Mouse (Mus musculus) kidney, adult 10 weeks (tissue): ENCODE results near the gene Smtnl2. TPM values are rescaled to one million over a fixed set of nuclear protein-coding genes. Genes with fewer than 3 reads are reported as not detected.

Experiments
- polyA plus RNA-seq: library from polyadenylated mRNA; stranded (reverse); fragments of 350-450 nt; fragmentation: Illumina TruSeq; extraction: RNeasy Lipid Tissue Mini Kit (QIAGEN cat#74804); gene quantifications from one replicate; pipeline ENCODE4 v1.2.3, GENCODE M21; 2014; ENCODE audit warnings: low read depth, low replicate concordance

The Smtnl2 gene
- 11.0 TPM for polyA plus RNA-seq

GRCm38 (mm10) chr11:72411093-72411921, at the start of gene Smtnl2:
TSS of gene Smtnl2 (minus strand) at chr11:72411713.

GRCm38 (mm10) chr11:72440965-72441664, 29.6 kb upstream of the Smtnl2 start, which contains the start of gene Mybbp1a:
TSS of gene Mybbp1a (plus strand) at chr11:72441355.

GRCm38 (mm10) chr11:72434963-72435693, 23.6 kb upstream of the Smtnl2 start, which contains the start of gene Ggt6:
TSS of gene Ggt6 (plus strand) at chr11:72435526.

GRCm38 (mm10) chr11:72362347-72362741, 49.2 kb downstream of the Smtnl2 start, which contains the start of gene Tekt1:
TSS of gene Tekt1 (minus strand) at chr11:72362442.

Other genes starting within 250 kb of the Smtnl2 start
- gene Gm43951, start 204.9 kb downstream of the Smtnl2 start, polyA plus RNA-seq, result not detected
- gene 4933427D14Rik, start 204.3 kb downstream of the Smtnl2 start, polyA plus RNA-seq, result 8.8 TPM
- gene Txndc17, start 204.2 kb downstream of the Smtnl2 start, polyA plus RNA-seq, result 243 TPM
- 8.6 TPM for gene Med31, start 196.1 kb downstream of the Smtnl2 start, polyA plus RNA-seq
- not detected for gene Slc13a5, start 144.5 kb downstream of the Smtnl2 start, polyA plus RNA-seq
- gene Xaf1, start 110.1 kb downstream of the Smtnl2 start, polyA plus RNA-seq, result 16.3 TPM
- gene Fbxo39, start 97.3 kb downstream of the Smtnl2 start, polyA plus RNA-seq, result not detected
- not detected for gene Tekt1, start 49.3 kb downstream of the Smtnl2 start, polyA plus RNA-seq
- 0.93 TPM for gene Ggt6, start 23.8 kb upstream of the Smtnl2 start, polyA plus RNA-seq
- 19.9 TPM for gene Mybbp1a, start 29.6 kb upstream of the Smtnl2 start, polyA plus RNA-seq
- gene Spns2, start 78.2 kb upstream of the Smtnl2 start, polyA plus RNA-seq, result 6.8 TPM
- gene Spns3, start 138.8 kb upstream of the Smtnl2 start, polyA plus RNA-seq, result 0.73 TPM
- gene Ube2g1, start 195.6 kb upstream of the Smtnl2 start, polyA plus RNA-seq, result 115 TPM